Mouse (Mus musculus) midbrain, embryonic 11.5 days (tissue): ENCODE results near the gene Ankfn1. TPM values are rescaled to one million over a fixed set of nuclear protein-coding genes. Genes with fewer than 3 reads are reported as not detected.
A peak's percentile ranks its signal among the peaks of the same experiment; 100 is the strongest.

ENCODE experiments used
- ATAC-seq: fragments of 200-750 bp; cut with Nextera tagmentation; 2 replicates; pipeline ENCODE4 v1.8.0; 2017; ENCODE audit warnings: moderate TSS enrichment, moderate library complexity; ENCODE audit not compliant: low FRiP score
- DNase-seq: peaks from one replicate; pipeline ENCODE4 v3.0.0; 2015; ENCODE audit warnings: low spot score; ENCODE audit errors: missing footprints
- H3K27ac ChIP-seq: fragments of 300-500 bp; sonication (generic); 2 replicates; pipeline ENCODE4 v1.5.1; 2014; ENCODE audit warnings: low read depth, low read length
- H3K27me3 ChIP-seq: fragments of 300-500 bp; sonication (generic); 2 replicates; pipeline ENCODE4 v1.6.1; 2014; ENCODE audit warnings: mild to moderate bottlenecking, low read length, moderate library complexity, mixed read lengths; ENCODE audit not compliant: control insufficient read depth, insufficient read depth
- H3K36me3 ChIP-seq: fragments of 300-500 bp; sonication (generic); 2 replicates; pipeline ENCODE4 v1.6.1; 2014; ENCODE audit warnings: mild to moderate bottlenecking, low read length, moderate library complexity, mixed read lengths; ENCODE audit not compliant: control insufficient read depth, insufficient read depth
- H3K4me1 ChIP-seq: fragments of 300-500 bp; sonication (generic); 2 replicates; pipeline ENCODE4 v1.6.1; 2014; ENCODE audit warnings: low read length; ENCODE audit not compliant: control insufficient read depth, insufficient read depth
- H3K4me2 ChIP-seq: fragments of 300-500 bp; sonication (generic); 2 replicates; pipeline ENCODE4 v1.6.1; 2014; ENCODE audit warnings: mild to moderate bottlenecking, moderate library complexity
- H3K4me3 ChIP-seq: fragments of 300-500 bp; sonication (generic); 2 replicates; pipeline ENCODE4 v1.5.1; 2014; ENCODE audit warnings: low read depth, low read length
- H3K9ac ChIP-seq: fragments of 300-500 bp; sonication (generic); 2 replicates; pipeline ENCODE4 v1.6.1; 2014; ENCODE audit warnings: low read length
- H3K9me3 ChIP-seq: fragments of 300-500 bp; sonication (generic); 2 replicates; pipeline ENCODE4 v1.6.1; 2016; ENCODE audit warnings: low read length; ENCODE audit not compliant: control insufficient read depth
- WGBS: fragments of 180-500 bp; shearing (Covaris S2); extraction: QIAGEN DNeasy Blood & Tissue Kit; methylation state at CpG from one replicate; pipeline ENCODE4 v1.1.7; 2014; 5-methylcytosine and 5-hydroxymethylcytosine counted together
- polyA plus RNA-seq: library from polyadenylated mRNA; unstranded; fragments of >200 nt; fragmentation: Nextera tagmentation; extraction: Ambion mirVana; gene quantifications from 2 replicates; pipeline ENCODE4 v1.2.1, GENCODE M21; 2014

Ankfn1 gene
- polyA plus RNA-seq, 1 experiment from 2014 or later = 2.2 TPM

DNA sequence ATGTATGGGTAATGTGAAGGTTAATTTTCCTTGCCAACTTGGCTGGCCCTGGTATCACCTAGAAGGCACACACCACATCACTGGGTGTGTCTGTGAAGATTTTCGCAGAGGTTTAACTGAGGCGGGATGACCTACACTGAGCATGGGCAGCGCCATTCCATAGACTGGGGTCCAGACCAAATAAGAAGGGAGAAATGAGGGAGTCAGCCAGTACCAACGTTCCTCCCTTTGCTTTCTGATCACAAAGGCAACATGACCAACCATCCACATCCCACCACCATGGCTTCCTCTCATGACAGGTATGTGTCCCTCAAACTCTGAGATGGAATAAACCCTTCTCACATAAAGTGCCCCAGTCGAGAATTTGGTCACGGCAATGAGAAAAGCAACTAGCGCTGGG is 68.9 kb downstream of the Ankfn1 start:
- no peak overlapping the region for H3K27ac ChIP-seq
- no peak overlapping the region for H3K4me2 ChIP-seq
- ATAC-seq = no peak
- no peaks in the 10 kb centered on the region for H3K4me1 ChIP-seq
- H3K36me3 ChIP-seq = no peaks in the 10 kb centered on the region
- 90% methylated on average over 7 of the region's 7 CpGs for WGBS
- no peak for DNase-seq
- H3K4me3 ChIP-seq = no peak overlapping the region
- H3K9ac ChIP-seq = no peak overlapping the region
- H3K9me3 ChIP-seq = no peaks in the 10 kb centered on the region
- no peaks in the 10 kb centered on the region for H3K27me3 ChIP-seq

DNA sequence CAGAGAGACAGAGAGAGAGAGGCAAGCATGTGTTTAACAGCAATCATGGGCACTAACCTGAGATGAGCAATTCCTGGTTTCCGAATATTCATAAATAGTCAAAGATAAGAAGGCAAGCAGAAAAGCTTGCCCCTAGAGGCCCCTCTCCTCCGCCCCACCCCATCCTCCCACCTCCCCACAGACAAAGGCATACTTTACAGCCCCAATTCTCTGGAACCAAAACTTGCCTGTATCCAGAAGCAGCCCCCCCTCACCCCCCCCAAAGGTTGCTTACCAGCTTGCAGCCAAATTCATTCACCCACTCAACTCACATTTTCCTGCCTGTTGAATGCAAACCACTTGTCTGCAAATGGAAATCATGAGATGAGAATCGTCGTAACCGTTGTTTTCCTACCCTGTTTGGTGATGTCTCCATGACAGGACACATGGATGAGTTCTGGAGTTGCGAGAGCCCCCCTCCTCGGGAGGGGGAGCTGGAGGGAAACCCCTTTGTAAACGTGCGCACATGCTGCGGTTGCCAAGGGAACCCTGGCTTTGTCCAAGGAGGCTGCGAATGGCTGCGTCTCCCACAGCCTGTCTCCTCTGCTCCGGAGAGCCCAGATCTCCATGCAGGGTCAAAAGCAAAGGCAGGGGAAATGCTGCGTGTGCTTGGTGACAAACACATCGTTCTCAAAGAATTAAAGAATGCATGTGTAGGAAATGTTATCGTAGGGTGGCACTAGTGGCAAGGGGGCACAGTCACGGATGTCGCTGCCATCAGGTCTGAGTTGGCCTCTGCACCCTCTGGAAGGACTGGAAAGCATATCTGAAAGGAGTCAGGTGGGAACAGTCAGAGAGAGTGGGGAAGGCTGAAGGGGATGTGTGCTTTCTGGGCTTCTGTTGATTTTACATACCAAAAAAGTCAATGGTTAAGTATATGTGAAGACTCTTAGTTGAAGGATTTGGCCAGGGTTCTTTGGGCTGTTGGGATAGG is 80.7 kb downstream of the Ankfn1 start:
- Histone ChIP-seq H3K9ac (peak overlapping the region; percentile 7), H3K9me3 (no peaks in the 10 kb centered on the region), H3K27me3 (no peaks in the 10 kb centered on the region), H3K36me3 (no peaks in the 10 kb centered on the region), H3K4me2 (peak overlapping the region; percentile 40), H3K27ac (no peak overlapping the region), H3K4me3 (peak overlapping the region; percentile 10; the same call in 1 of the 2 replicates), H3K4me1 (peaks cover 12% of the 10 kb centered on the region; the same call in 1 of the 2 replicates)
- WGBS = 21% methylated on average over 18 of the region's 18 CpGs
- DNase-seq = peak; percentile 92
- peak; percentile 94 for ATAC-seq

DNA sequence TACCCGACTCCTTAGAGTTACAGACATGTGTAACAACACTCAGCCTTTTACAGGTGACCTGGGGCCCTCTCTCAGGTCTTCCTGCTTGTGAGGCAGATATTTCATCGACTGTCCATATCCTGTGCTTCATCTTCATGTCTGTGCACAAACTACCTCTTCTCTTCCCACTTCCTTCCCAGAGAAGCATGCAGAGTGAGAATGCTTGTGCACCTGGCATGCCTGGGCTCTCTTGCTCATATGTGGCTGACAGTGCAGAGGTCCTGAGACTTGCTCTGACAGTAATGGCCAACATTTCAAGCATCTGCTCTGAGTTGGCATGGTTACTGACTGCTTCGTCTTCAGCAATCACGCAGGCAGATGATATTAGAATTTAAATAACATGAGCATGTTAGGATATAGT is 83.8 kb downstream of the Ankfn1 start:
- WGBS = 92% methylated on average over 4 of the region's 4 CpGs
- DNase-seq (no peak), ATAC-seq (no peak)
- H3K36me3 ChIP-seq = no peaks in the 10 kb centered on the region
- H3K4me3 ChIP-seq = no peak overlapping the region
- peaks cover 12% of the 10 kb centered on the region; the same call in 1 of the 2 replicates for H3K4me1 ChIP-seq
- no peak overlapping the region for H3K9ac ChIP-seq
- no peaks in the 10 kb centered on the region for H3K27me3 ChIP-seq
- no peak overlapping the region for H3K4me2 ChIP-seq
- H3K27ac ChIP-seq = no peak overlapping the region
- no peaks in the 10 kb centered on the region for H3K9me3 ChIP-seq

DNA sequence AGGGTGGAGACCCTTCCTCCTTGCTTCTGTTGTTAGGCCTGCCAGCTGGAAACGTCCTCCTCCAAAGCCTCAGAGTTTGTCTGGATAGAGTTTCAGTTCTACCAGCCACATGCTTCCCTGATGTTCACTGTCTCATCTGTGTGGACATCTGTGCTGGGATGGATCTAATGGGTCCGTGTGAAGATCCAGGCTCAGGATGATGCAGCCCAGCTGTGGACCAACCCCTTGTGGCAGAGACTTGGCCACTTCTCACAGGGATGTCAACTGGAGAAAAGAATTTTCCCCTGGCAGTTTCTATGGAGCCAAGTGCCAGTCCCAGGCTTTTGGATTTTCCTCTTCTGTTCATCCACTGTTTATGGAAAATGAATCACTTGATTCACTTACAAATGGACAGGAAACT is 100.5 kb downstream of the Ankfn1 start:
- Histone ChIP-seq H3K4me1 (no peaks in the 10 kb centered on the region; the same call in 1 of the 2 replicates), H3K4me3 (no peak overlapping the region), H3K27ac (no peak overlapping the region), H3K27me3 (no peaks in the 10 kb centered on the region), H3K9ac (no peak overlapping the region), H3K4me2 (no peak overlapping the region), H3K36me3 (no peaks in the 10 kb centered on the region), H3K9me3 (no peaks in the 10 kb centered on the region)
- ATAC-seq = no peak
- DNase-seq = peak; percentile 8
- 65% methylated on average over 2 of the region's 2 CpGs for WGBS

DNA sequence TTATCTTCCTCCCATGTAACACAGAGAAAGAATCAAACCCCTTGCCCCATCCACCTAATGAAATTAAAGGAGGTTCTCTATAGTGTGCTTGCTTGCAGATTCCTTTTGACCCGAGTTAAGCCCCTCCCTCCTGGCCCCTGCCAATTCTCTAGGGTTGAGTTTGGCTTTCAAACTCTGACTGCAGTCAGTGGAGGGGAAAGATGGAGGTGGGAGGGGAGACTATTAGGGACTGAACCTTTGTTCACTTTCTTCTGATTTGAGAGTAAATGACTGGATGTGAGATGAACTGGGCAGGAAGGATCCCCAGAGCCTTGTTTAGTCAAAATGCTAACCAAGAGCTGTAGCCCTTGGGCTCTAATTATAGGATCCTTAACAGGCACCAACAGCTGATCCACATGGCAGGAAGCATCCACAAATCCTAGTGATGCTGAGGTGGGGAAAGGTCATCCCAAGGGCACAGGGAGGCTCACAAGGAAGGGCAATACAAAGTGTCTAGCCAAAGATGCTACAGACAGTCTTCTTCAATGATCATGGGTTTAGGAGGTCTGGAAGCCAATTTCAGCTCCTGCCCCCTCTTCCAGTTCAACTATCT is 103.4 kb downstream of the Ankfn1 start:
- Histone ChIP-seq H3K4me3 (no peak overlapping the region), H3K36me3 (no peaks in the 10 kb centered on the region), H3K27me3 (no peaks in the 10 kb centered on the region), H3K27ac (no peak overlapping the region), H3K9ac (no peak overlapping the region), H3K9me3 (no peaks in the 10 kb centered on the region), H3K4me1 (no peaks in the 10 kb centered on the region; the same call in 1 of the 2 replicates), H3K4me2 (no peak overlapping the region)
- ATAC-seq (peak; percentile 38; the same call in 1 of the 2 replicates), DNase-seq (peak; percentile 80)
- WGBS = 29% methylated on average over 1 of the region's 1 CpGs

DNA sequence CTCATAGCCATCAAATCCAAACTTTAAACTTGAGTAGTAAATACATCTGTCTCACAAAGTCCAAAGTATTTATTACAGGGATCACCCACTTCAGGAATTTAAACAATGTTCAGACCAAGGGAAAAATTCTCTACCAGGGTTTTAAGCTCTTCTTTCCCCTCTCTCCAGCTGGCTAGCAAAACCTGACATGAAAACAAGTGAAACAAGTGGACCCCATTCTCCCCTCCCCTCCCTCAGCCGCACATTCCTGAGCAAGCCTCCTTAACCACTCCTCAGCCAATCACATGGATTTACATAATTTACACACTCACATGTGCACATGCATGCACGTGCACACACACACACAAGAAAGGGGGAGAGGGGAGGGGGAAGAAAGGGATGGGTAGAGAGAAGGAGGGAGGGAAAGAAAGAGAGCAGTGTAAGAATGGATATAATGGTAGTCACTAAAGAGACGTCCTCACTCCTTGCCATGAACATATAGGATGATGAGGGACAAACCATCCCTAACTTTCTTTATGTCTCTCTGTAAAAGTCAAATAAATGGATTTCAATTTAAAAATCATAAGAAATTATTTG is 104.9 kb downstream of the Ankfn1 start:
- Histone ChIP-seq H3K36me3 (no peaks in the 10 kb centered on the region), H3K4me1 (no peaks in the 10 kb centered on the region; the same call in 1 of the 2 replicates), H3K27ac (no peak overlapping the region), H3K9ac (no peak overlapping the region), H3K27me3 (no peaks in the 10 kb centered on the region), H3K9me3 (no peaks in the 10 kb centered on the region), H3K4me3 (no peak overlapping the region), H3K4me2 (no peak overlapping the region)
- ATAC-seq (no peak), DNase-seq (peak; percentile 69)
- WGBS = 60% methylated on average over 3 of the region's 3 CpGs

DNA sequence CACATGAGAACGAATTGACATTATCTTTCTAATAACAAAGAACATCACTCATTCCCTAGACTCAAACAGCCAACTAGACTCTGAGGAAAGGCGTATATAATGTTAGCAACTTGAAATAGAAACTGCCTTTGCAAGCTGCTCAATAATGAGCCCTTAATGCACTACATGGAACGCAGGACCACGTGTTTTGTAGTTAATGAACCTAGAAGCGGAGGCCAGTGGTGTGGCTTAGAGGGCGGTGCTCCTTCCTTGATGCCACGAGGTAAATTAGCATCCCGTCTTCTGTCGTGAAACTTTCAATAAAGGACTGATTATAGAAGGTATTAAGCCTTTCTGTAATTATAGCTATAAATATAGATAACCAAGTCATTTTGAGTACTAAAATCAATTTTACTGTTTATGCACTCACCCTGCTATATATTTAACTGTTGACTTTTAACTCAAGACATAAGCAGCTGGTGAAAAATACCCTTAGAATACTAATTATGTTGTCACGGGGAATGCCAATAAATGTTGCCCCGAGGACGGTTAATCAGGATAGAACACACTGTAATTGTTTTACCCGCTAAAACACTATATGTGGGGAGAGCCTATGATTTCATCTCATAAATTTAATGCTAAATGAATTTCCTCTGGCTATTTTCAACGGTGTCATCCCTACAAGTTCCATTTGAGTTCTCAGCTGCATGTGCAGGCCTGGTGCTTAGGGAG is 112.1 kb downstream of the Ankfn1 start:
- H3K36me3 ChIP-seq = no peaks in the 10 kb centered on the region
- ATAC-seq (no peak), DNase-seq (no peak)
- H3K27me3 ChIP-seq = no peaks in the 10 kb centered on the region
- 86% methylated on average over 14 of the region's 14 CpGs for WGBS
- no peaks in the 10 kb centered on the region for H3K4me1 ChIP-seq
- no peak overlapping the region for H3K9ac ChIP-seq
- no peak overlapping the region for H3K27ac ChIP-seq
- no peak overlapping the region for H3K4me3 ChIP-seq
- no peaks in the 10 kb centered on the region for H3K9me3 ChIP-seq
- H3K4me2 ChIP-seq = no peak overlapping the region

DNA sequence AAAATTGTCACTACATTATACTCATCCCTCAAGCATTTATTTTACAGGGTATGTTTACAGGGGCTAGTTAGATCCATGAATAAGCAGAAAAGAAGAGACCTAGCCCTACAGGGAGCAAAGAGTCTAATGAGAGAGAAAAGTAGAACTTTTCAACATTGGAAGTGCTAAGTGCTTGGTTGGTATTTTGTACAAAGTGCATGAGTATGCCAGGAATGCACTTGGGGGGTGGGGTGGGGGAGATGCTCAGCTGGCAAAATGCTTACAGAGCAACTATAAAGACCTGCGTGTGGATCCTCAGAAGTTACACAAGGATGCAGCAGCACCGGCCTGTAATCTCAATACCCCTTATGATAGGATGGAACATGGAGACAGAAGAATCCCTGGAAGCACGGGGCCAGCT is 118.4 kb downstream of the Ankfn1 start:
- no peak for DNase-seq
- H3K4me2 ChIP-seq = no peak overlapping the region

More for the DNA sequence above, 118.4 kb downstream of the Ankfn1 start:
- Histone ChIP-seq H3K4me3 (no peak overlapping the region), H3K27me3 (no peaks in the 10 kb centered on the region), H3K9me3 (no peaks in the 10 kb centered on the region), H3K36me3 (no peaks in the 10 kb centered on the region), H3K4me1 (no peaks in the 10 kb centered on the region), H3K9ac (no peak overlapping the region), H3K27ac (no peak overlapping the region)
- ATAC-seq = no peak
- 91% methylated on average over 3 of the region's 3 CpGs for WGBS
